Mouse (Mus musculus) NIH3T3 (cell line): ENCODE results near the gene Otos.
A peak's percentile ranks its signal among the peaks of the same experiment; 100 is the strongest.

ENCODE experiments used
- DNase-seq: peaks from one replicate; pipeline ENCODE4 v3.0.0-alpha.2; 2012; ENCODE audit warnings: low read depth

Gene Otos

GRCm38 (mm10) chr1:92648673-92649072, at the start of gene Otos:
Otos (minus strand) TSS chr1:92648841.
- peak; percentile 95 for DNase-seq

GRCm38 (mm10) chr1:92696848-92697247, 48.2 kb upstream of the Otos start:
- peak; percentile 92 for DNase-seq

- no peak for DNase-seq
Observed at GRCm38 (mm10) chr1:92695751-92696150, 47.1 kb upstream of the Otos start.

- no peak for DNase-seq
Observed at GRCm38 (mm10) chr1:92691166-92691844, 42.7 kb upstream of the Otos start.

GRCm38 (mm10) chr1:92686994-92687393, 38.4 kb upstream of the Otos start:
- peak; percentile 50 for DNase-seq

GRCm38 (mm10) chr1:92683151-92683550, 34.5 kb upstream of the Otos start:
- DNase-seq = no peak

GRCm38 (mm10) chr1:92680668-92681603, 32.3 kb upstream of the Otos start:
- DNase-seq = no peak

- DNase-seq = no peak
Observed at GRCm38 (mm10) chr1:92678757-92679156, 30.1 kb upstream of the Otos start.

- DNase-seq = no peak
Observed at GRCm38 (mm10) chr1:92676676-92676975, 28.0 kb upstream of the Otos start.

- DNase-seq = no peak
Observed at GRCm38 (mm10) chr1:92675932-92676675, 27.5 kb upstream of the Otos start.

- no peak for DNase-seq
Observed at GRCm38 (mm10) chr1:92673258-92673782, 24.7 kb upstream of the Otos start.

GRCm38 (mm10) chr1:92671326-92671725, 22.7 kb upstream of the Otos start:
- DNase-seq = no peak

GRCm38 (mm10) chr1:92669430-92669829, 20.8 kb upstream of the Otos start:
- peak; percentile 18 for DNase-seq

GRCm38 (mm10) chr1:92667106-92667505, 18.5 kb upstream of the Otos start:
- DNase-seq = no peak

GRCm38 (mm10) chr1:92659392-92659791, 10.8 kb upstream of the Otos start:
- no peak for DNase-seq

GRCm38 (mm10) chr1:92657025-92657820, 8.6 kb upstream of the Otos start:
- no peak for DNase-seq

- DNase-seq = peak; percentile 59
Observed at GRCm38 (mm10) chr1:92654676-92655075, 6.0 kb upstream of the Otos start.

GRCm38 (mm10) chr1:92653179-92653578, 4.5 kb upstream of the Otos start:
- DNase-seq = no peak

GRCm38 (mm10) chr1:92651467-92651866, 2.8 kb upstream of the Otos start:
- DNase-seq = no peak

- DNase-seq = no peak
Observed at GRCm38 (mm10) chr1:92648197-92648596, 444 bp downstream of the Otos start.

GRCm38 (mm10) chr1:92647752-92648151, 889 bp downstream of the Otos start:
- peak; percentile 93 for DNase-seq

- DNase-seq = no peak
Observed at GRCm38 (mm10) chr1:92647026-92647425, 1.6 kb downstream of the Otos start.
